Mouse (Mus musculus) ES-Bruce4 (cell line): Measurements from ENCODE around the gene Rassf4.

Source experiments
- CTCF ChIP-seq: IDR thresholded peaks from one replicate; pipeline ENCODE4 v1.8.1; 2011; ENCODE audit warnings: low read depth, low read length
- POLR2A ChIP-seq: IDR thresholded peaks from one replicate; pipeline ENCODE4 v1.8.1; 2011; ENCODE audit warnings: low read length; ENCODE audit not compliant: insufficient read depth

GRCm38 (mm10) chr6:116637496-116637895 is 36.3 kb downstream of the Rassf4 start:
- TF ChIP-seq CTCF: no peak
- no peak for TF ChIP-seq POLR2A
